Mouse (Mus musculus) kidney, adult 9 months (tissue): ENCODE measurements at regions not wholly inside any gene's neighbourhood (a gene's known extent, or its start where the extent isn't known, plus 50 kb on each side); places are given as distances from the start of the nearest gene placed in this dataset.
A peak's percentile ranks its signal among the peaks of the same experiment; 100 is the strongest.

Experiments
- DNase-seq: peaks from one replicate; pipeline ENCODE4 v3.0.0; 2022

DNA sequence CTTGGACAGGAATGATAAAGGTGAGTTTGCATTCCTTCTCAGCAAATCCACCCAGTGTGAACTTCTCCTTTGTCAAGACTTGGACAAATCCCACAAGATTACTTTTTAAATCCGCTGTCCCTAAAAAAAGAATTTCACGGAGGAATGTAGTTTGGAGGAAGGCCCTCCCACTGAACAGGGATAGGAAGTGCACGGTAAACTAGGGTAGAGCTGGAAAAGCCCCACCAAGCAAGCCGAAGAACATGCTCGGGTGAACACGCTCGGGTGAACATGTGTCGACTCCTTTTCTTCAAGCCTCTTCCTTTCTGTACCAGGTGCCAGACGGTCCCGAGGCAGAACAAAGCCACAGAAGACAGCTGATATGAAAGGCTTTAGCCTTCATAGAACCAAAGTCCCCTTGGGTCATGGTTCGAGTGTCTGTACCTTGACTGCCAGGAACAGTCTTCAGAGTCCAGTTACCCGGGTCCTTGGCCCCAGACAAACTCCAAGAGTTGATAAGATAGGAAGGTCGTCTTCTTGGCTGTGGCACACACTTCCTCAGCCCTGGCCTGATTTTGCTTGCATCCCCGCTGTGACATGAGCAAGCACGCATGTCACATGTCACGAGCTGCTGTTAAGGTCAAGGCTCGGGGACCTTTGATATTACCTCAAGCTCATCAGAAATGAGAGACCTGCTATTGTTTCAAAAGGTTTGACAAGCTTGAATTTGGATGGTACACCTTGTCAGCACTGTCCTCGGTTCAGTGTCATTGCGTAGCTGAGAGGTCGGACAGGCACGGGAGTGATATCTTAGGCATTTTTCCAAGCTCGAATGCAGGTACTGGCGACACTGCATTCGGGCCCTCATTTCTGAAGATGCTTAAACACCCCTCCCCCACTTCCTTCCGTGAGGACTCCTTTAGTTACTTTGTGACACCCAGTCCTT, 51.5 kb upstream of the Ryk start:
- DNase-seq = peak; percentile 61

GRCm38 (mm10) chr9:102784329-102785026, 50.2 kb upstream of the Ryk start:
- DNase-seq = peak; percentile 96
